Mouse (Mus musculus) megakaryocyte, embryonic 14.5 days (primary cell): ENCODE data around the gene 4933430I17Rik. TPM values are rescaled to one million over a fixed set of nuclear protein-coding genes. Genes with fewer than 3 reads are reported as not detected.

Source experiments
- H3K27me3 ChIP-seq: replicated peaks from 2 replicates; pipeline ENCODE3; 2012; ENCODE audit warnings: inconsistent platforms
- H3K36me3 ChIP-seq: replicated peaks from 2 replicates; pipeline ENCODE3; 2012; ENCODE audit warnings: low read length, inconsistent platforms, mixed read lengths
- H3K4me1 ChIP-seq: 2 replicates; pipeline ENCODE4 v1.6.1; 2012; ENCODE audit warnings: inconsistent platforms
- H3K4me3 ChIP-seq: replicated peaks from 2 replicates; pipeline ENCODE3; 2012; ENCODE audit warnings: moderate library complexity, mild to moderate bottlenecking, inconsistent platforms
- H3K9me3 ChIP-seq: 2 replicates; pipeline ENCODE4 v1.6.1; 2012; ENCODE audit warnings: inconsistent platforms
- FLI1 ChIP-seq: IDR thresholded peaks from 2 replicates; pipeline ENCODE4 v1.6.1; 2012; ENCODE audit warnings: low read length, inconsistent platforms, mixed read lengths
- GATA1 ChIP-seq: IDR thresholded peaks from 3 replicates; pipeline ENCODE4 v1.6.1; 2012; ENCODE audit warnings: mixed read lengths, low read length, inconsistent platforms, borderline replicate concordance
- polyA plus RNA-seq: library from polyadenylated mRNA; stranded (reverse); fragments of >175 nt; gene quantifications from 2 replicates; pipeline ENCODE4 v1.2.3, GENCODE M21; 2012; ENCODE audit warnings: low replicate concordance; ENCODE audit not compliant: insufficient read depth

Gene 4933430I17Rik
- polyA plus RNA-seq, 1 experiment: not detected

- H3K27me3 ChIP-seq: peaks cover 6% of the 10 kb centered on the region
- peaks cover 3% of the 10 kb centered on the region; the same call in 1 of the 2 replicates for H3K9me3 ChIP-seq
- H3K4me3 ChIP-seq: no peak overlapping the region
- no peaks in the 10 kb centered on the region for H3K36me3 ChIP-seq
- H3K4me1 ChIP-seq: peaks cover 6% of the 10 kb centered on the region; the same call in 1 of the 2 replicates
- TF ChIP-seq FLI1: no peak
- TF ChIP-seq GATA1: no peak
These were observed 16.6 kb downstream of the 4933430I17Rik start for GRCm38 (mm10) chr4:62541802-62542201.

- Histone ChIP-seq H3K27me3 (peaks cover 6% of the 10 kb centered on the region), H3K4me1 (peaks cover 6% of the 10 kb centered on the region; the same call in 1 of the 2 replicates), H3K36me3 (no peaks in the 10 kb centered on the region), H3K9me3 (peaks cover 3% of the 10 kb centered on the region; the same call in 1 of the 2 replicates), H3K4me3 (no peak overlapping the region)
- no peak for TF ChIP-seq GATA1
These were observed 18.6 kb downstream of the 4933430I17Rik start for GRCm38 (mm10) chr4:62543782-62544181.

- TF ChIP-seq GATA1 (no peak), FLI1 (no peak)
- H3K4me1 ChIP-seq: peaks cover 6% of the 10 kb centered on the region; the same call in 1 of the 2 replicates
- no peaks in the 10 kb centered on the region for H3K36me3 ChIP-seq
These were observed 19.6 kb downstream of the 4933430I17Rik start for GRCm38 (mm10) chr4:62544801-62545200.

GRCm38 (mm10) chr4:62551966-62552365 is 26.8 kb downstream of the 4933430I17Rik start:
- no peaks in the 10 kb centered on the region for H3K4me1 ChIP-seq
- no peak overlapping the region for H3K4me3 ChIP-seq
- no peaks in the 10 kb centered on the region for H3K36me3 ChIP-seq
- H3K9me3 ChIP-seq: peaks cover 9% of the 10 kb centered on the region
- H3K27me3 ChIP-seq: peaks cover 5% of the 10 kb centered on the region
- TF ChIP-seq GATA1 (no peak), FLI1 (no peak)

More at GRCm38 (mm10) chr4:62544801-62545200, 19.6 kb downstream of the 4933430I17Rik start:
- Histone ChIP-seq H3K27me3 (peaks cover 6% of the 10 kb centered on the region), H3K4me3 (no peak overlapping the region), H3K9me3 (peaks cover 9% of the 10 kb centered on the region)

- Histone ChIP-seq H3K4me1 (no peaks in the 10 kb centered on the region), H3K9me3 (no peaks in the 10 kb centered on the region), H3K36me3 (no peaks in the 10 kb centered on the region), H3K27me3 (peaks cover 7% of the 10 kb centered on the region), H3K4me3 (no peak overlapping the region)
- no peak for TF ChIP-seq GATA1
These were observed 32.3 kb downstream of the 4933430I17Rik start for GRCm38 (mm10) chr4:62557436-62557835.

- no peaks in the 10 kb centered on the region for H3K36me3 ChIP-seq
- no peaks in the 10 kb centered on the region for H3K4me1 ChIP-seq
- H3K4me3 ChIP-seq: no peak within 1 kb of the TSS
- H3K27me3 ChIP-seq: peaks cover 18% of the 10 kb centered on the region
- H3K9me3 ChIP-seq: no peaks in the 10 kb centered on the region
- no peak for TF ChIP-seq FLI1
- no peak for TF ChIP-seq GATA1
These were observed 34.7 kb downstream of the 4933430I17Rik start, which contains the start of gene Rgs3 for GRCm38 (mm10) chr4:62559797-62560329. TSS of gene Rgs3 (plus strand) at chr4:62559847.

- Histone ChIP-seq H3K27me3 (peaks cover 28% of the 10 kb centered on the region), H3K4me1 (peaks cover 2% of the 10 kb centered on the region; the same call in 1 of the 2 replicates), H3K36me3 (no peaks in the 10 kb centered on the region), H3K9me3 (no peaks in the 10 kb centered on the region), H3K4me3 (peak overlapping the region; percentile 14)
- no peak for TF ChIP-seq GATA1
- no peak for TF ChIP-seq FLI1
These were observed 35.9 kb downstream of the 4933430I17Rik start for GRCm38 (mm10) chr4:62560963-62561629.

- H3K9me3 ChIP-seq: no peaks in the 10 kb centered on the region
- H3K4me3 ChIP-seq: peak overlapping the region; percentile 14
- TF ChIP-seq FLI1 (no peak), GATA1 (no peak)
- H3K27me3 ChIP-seq: peaks cover 33% of the 10 kb centered on the region
- no peaks in the 10 kb centered on the region for H3K36me3 ChIP-seq
- peaks cover 8% of the 10 kb centered on the region; the same call in 1 of the 2 replicates for H3K4me1 ChIP-seq
These were observed 36.4 kb downstream of the 4933430I17Rik start for GRCm38 (mm10) chr4:62561630-62562001.

GRCm38 (mm10) chr4:62562006-62562405 is 36.8 kb downstream of the 4933430I17Rik start:
- Histone ChIP-seq H3K36me3 (no peaks in the 10 kb centered on the region), H3K4me3 (no peak overlapping the region), H3K4me1 (peaks cover 8% of the 10 kb centered on the region; the same call in 1 of the 2 replicates), H3K27me3 (peaks cover 34% of the 10 kb centered on the region), H3K9me3 (no peaks in the 10 kb centered on the region)
- TF ChIP-seq GATA1 (no peak), FLI1 (no peak)

- Histone ChIP-seq H3K9me3 (peaks cover 4% of the 10 kb centered on the region; the same call in 1 of the 2 replicates), H3K36me3 (no peaks in the 10 kb centered on the region), H3K4me3 (no peak overlapping the region), H3K27me3 (peaks cover 41% of the 10 kb centered on the region), H3K4me1 (peaks cover 8% of the 10 kb centered on the region; the same call in 1 of the 2 replicates)
- TF ChIP-seq FLI1 (no peak), GATA1 (no peak)
These were observed 41.4 kb downstream of the 4933430I17Rik start for GRCm38 (mm10) chr4:62566530-62566929.
